Mouse (Mus musculus): ENCODE measurements around the gene Hist1h3e. TPM values are rescaled to one million over a fixed set of nuclear protein-coding genes. Genes with fewer than 3 reads are reported as not detected.

Hist1h3e gene
- polyA plus RNA-seq, 1 experiment from 2014 or later: 1.7 TPM

DNA sequence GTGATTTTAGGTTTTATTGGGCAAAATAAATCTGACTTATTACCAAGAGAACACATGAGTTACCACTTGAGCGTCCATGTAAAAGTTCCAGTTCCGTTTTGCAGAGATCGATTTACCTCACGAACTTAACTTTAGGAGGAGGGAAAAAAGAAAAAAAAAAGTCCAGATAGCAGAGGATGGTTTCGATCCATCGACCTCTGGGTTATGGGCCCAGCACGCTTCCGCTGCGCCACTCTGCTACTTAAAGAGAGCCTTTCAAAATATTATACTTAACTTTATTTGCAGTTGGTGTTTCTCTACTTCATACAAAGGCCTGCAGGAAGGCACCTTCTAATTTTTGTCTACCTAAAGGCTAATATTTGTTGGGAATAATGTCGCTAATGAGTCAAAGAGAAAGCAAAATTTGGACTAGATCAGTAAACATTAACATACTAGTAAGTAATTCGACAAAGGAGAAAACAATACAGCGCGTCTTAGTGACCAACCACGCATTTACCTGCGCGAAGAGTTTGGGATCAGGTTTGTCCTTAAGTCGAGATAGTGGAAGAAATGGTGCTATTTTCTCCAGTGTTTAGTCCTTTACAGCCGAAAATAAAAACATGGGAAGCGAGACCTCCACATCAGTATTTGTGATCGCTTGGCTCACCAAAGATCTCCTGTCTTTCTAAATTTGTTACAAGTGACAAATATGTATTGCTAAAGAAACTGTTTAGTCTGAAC, 31.8 kb downstream of the Hist1h3e start:
- DNase-seq (ENCODE audit: low spot score): peak; percentile 83
- no peaks in the 10 kb centered on the region for H3K36me3 ChIP-seq (ENCODE audit: insufficient read depth, low read length)
- no peaks in the 10 kb centered on the region for H3K27me3 ChIP-seq (replicated peaks; ENCODE audit: insufficient read depth, low read length)
- peak overlapping the region; percentile 77 for H3K9ac ChIP-seq (replicated peaks; ENCODE audit: low read depth)
- ATAC-seq: peak; percentile 37
- under 1% methylated on average over 20 of the region's 20 CpGs for whole genome bisulfite sequencing
- peak overlapping the region; percentile 97 for H3K27ac ChIP-seq (ENCODE audit: low read length)
- no peaks in the 10 kb centered on the region for H3K9me3 ChIP-seq (ENCODE audit: low read length)
- H3K4me1 ChIP-seq (ENCODE audit: insufficient read depth, low read depth, low read length): peaks cover 16% of the 10 kb centered on the region; the same call in 1 of the 2 replicates
- H3K4me3 ChIP-seq (ENCODE audit: low read depth, low read length): peak overlapping the region; percentile 55
- TF ChIP-seq CTCF (IDR thresholded peaks at IDR 0.05): no peak
- TF ChIP-seq EP300 (IDR thresholded peaks at IDR 0.05): peak; percentile 48
- H3K4me2 ChIP-seq (replicated peaks; ENCODE audit: low read depth, low read length): peak overlapping the region; percentile 64

DNA sequence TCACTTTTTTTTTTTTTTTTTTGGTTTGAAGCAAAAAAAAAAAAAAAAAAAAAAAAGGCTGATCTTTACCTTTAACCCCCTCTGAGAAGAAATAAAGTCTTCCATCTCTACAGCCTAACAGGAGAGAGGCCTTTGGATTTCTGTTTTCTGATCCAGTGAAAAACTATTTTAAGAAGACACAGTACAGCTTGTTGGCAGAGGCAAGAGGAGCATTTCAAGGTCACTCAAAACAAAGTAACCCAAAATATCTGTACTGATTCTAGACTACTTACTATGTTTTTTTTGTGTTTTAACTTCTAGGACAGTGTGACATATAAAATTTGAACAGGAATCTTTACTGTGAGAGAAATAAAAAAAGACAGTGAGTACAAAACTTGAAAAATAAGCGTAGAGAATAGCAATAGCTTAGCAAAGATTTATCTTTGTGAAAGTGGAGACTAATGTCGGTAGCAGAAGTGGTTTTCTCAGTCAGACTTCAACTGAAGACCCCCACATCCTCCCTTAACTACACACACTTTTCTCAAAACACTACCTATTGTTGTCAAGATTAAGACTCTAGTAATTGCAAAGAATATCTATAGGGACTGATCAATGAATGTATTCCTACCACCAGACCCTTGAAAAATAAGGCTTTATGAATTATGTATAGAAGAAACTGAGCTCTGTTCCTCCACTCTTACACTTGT, 32.5 kb downstream of the Hist1h3e start:
- 19% methylated on average over 2 of the region's 2 CpGs for WGBS
- no peak for ATAC-seq

DNA sequence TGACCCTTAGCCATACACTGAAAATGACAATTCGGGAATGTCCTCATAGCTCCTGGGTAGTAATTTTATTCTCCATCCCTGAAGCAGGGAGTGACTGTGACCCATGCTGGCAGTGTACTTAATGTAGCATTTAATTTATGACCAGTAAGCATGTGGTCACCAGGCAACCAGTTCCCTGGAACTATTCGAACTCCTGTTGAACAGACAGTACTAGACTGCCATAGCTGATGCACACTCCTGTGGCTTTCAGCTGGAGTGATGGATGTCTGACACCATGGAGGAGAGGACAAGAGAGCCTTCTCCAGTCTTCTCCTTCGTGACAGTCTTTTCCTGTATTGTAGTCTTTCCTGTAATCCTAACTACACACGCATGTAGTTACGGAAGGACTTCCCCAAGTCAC, 33.2 kb downstream of the Hist1h3e start:
- Histone ChIP-seq H3K9me3 (ENCODE audit: low read length) (no peaks in the 10 kb centered on the region), H3K4me1 (ENCODE audit: insufficient read depth, low read depth, low read length) (peaks cover 10% of the 10 kb centered on the region; the same call in 1 of the 2 replicates), H3K36me3 (ENCODE audit: insufficient read depth, low read length) (no peaks in the 10 kb centered on the region), H3K4me3 (ENCODE audit: low read depth, low read length) (no peak overlapping the region), H3K27me3 (replicated peaks; ENCODE audit: insufficient read depth, low read length) (no peaks in the 10 kb centered on the region), H3K9ac (replicated peaks; ENCODE audit: low read depth) (no peak overlapping the region), H3K4me2 (replicated peaks; ENCODE audit: low read depth, low read length) (no peak overlapping the region), H3K27ac (ENCODE audit: low read length) (no peak overlapping the region)
- TF ChIP-seq CTCF (IDR thresholded peaks at IDR 0.05) (no peak), EP300 (IDR thresholded peaks at IDR 0.05) (no peak)
- no peak for DNase-seq (ENCODE audit: low spot score)
- WGBS: 72% methylated on average over 5 of the region's 5 CpGs
- no peak for ATAC-seq

More for the DNA sequence above, 32.5 kb downstream of the Hist1h3e start:
- Histone ChIP-seq H3K9ac (replicated peaks; ENCODE audit: low read depth) (peak overlapping the region; percentile 77), H3K27me3 (replicated peaks; ENCODE audit: insufficient read depth, low read length) (no peaks in the 10 kb centered on the region), H3K36me3 (ENCODE audit: insufficient read depth, low read length) (no peaks in the 10 kb centered on the region), H3K4me2 (replicated peaks; ENCODE audit: low read depth, low read length) (peak overlapping the region; percentile 64), H3K4me3 (ENCODE audit: low read depth, low read length) (peak overlapping the region; percentile 55), H3K27ac (ENCODE audit: low read length) (peak overlapping the region; percentile 97; the same call in 1 of the 2 replicates), H3K4me1 (ENCODE audit: insufficient read depth, low read depth, low read length) (peaks cover 14% of the 10 kb centered on the region; the same call in 1 of the 2 replicates), H3K9me3 (ENCODE audit: low read length) (no peaks in the 10 kb centered on the region)
- TF ChIP-seq EP300 (IDR thresholded peaks at IDR 0.05): no peak
- no peak for TF ChIP-seq CTCF (IDR thresholded peaks at IDR 0.05)
- DNase-seq (ENCODE audit: low spot score): no peak

DNA sequence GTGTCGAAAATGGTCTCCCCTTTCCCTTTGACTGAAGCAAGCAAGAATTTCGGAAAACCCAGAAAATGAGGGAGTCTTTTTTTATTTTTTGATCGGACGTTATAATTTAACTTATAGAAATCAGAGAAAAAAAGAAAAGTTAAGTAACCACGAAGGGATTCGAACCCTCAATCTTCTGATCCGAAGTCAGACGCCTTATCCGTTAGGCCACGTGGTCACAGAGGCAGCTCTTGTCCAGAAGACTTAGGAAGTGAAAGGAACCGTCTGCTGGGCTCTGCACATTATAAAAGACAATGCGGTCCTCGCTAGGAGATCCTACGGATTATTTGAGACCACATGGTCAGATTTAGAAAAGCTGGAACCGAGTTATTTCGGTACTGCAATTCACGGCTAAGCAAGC, 35.9 kb downstream of the Hist1h3e start:
- no peaks in the 10 kb centered on the region for H3K9me3 ChIP-seq (ENCODE audit: low read length)
- H3K4me3 ChIP-seq (ENCODE audit: low read depth, low read length): peak overlapping the region; percentile 28
- WGBS: under 1% methylated on average over 17 of the region's 17 CpGs
- ATAC-seq (peak; percentile 41), DNase-seq (ENCODE audit: low spot score) (peak; percentile 94)
- H3K4me1 ChIP-seq (ENCODE audit: insufficient read depth, low read depth, low read length): no peaks in the 10 kb centered on the region
- TF ChIP-seq EP300 (IDR thresholded peaks at IDR 0.05) (peak; percentile 29; the same call in 1 of the 2 replicates), CTCF (IDR thresholded peaks at IDR 0.05) (no peak)
- H3K27ac ChIP-seq (ENCODE audit: low read length): no peak overlapping the region
- no peaks in the 10 kb centered on the region for H3K27me3 ChIP-seq (replicated peaks; ENCODE audit: insufficient read depth, low read length)
- H3K4me2 ChIP-seq (replicated peaks; ENCODE audit: low read depth, low read length): peak overlapping the region; percentile 53
- H3K36me3 ChIP-seq (ENCODE audit: insufficient read depth, low read length): no peaks in the 10 kb centered on the region
- H3K9ac ChIP-seq (replicated peaks; ENCODE audit: low read depth): no peak overlapping the region

DNA sequence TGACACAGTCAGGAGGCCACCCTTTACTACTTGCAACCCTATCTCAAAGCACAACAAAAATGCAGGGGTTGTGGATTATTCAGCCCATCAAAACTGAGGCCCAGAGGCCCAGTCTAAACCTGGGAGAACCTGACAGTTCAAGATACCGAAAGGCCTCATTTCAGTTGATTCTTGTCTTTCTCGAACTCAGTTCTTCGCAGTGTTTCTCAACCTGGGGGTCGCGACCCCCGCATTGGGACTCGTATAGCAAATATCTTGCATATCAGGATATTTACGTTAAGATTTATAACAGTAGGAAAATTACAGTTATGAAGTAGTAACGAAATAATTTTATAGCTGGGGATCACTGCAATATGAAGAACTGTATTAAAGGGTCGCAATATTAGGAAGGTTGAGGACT, 36.3 kb downstream of the Hist1h3e start:
- no peak for ATAC-seq
- peak overlapping the region; percentile 53 for H3K4me2 ChIP-seq (replicated peaks; ENCODE audit: low read depth, low read length)
- no peaks in the 10 kb centered on the region for H3K4me1 ChIP-seq (ENCODE audit: insufficient read depth, low read depth, low read length)
- H3K4me3 ChIP-seq (ENCODE audit: low read depth, low read length): peak overlapping the region; percentile 28
- H3K36me3 ChIP-seq (ENCODE audit: insufficient read depth, low read length): no peaks in the 10 kb centered on the region
- no peak for TF ChIP-seq EP300 (IDR thresholded peaks at IDR 0.05)
- no peak for TF ChIP-seq CTCF (IDR thresholded peaks at IDR 0.05)
- H3K27me3 ChIP-seq (replicated peaks; ENCODE audit: insufficient read depth, low read length): no peaks in the 10 kb centered on the region
- no peaks in the 10 kb centered on the region for H3K9me3 ChIP-seq (ENCODE audit: low read length)
- no peak overlapping the region for H3K9ac ChIP-seq (replicated peaks; ENCODE audit: low read depth)
- 4% methylated on average over 10 of the region's 10 CpGs for WGBS
- DNase-seq (ENCODE audit: low spot score): no peak
- H3K27ac ChIP-seq (ENCODE audit: low read length): no peak overlapping the region

DNA sequence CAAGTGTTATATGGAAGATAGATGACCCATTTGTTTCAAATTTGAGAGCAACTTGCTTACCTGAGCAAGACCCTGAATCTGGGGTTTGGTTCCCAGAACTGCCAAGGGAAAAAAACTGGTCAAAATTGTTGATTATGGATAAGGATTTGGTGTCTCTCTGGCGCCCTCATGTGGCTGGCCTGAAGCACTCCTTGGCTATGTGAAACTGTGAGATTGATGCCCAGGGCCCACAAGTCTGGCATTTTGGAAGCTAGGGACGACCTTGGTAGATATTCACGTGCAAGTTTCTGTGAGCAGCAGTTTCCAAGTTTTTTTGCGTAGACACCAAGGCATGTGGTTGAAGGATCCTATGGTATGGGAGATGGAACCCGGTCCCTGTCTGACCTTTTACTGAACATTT, 37.5 kb downstream of the Hist1h3e start:
- no peak overlapping the region for H3K9ac ChIP-seq (replicated peaks; ENCODE audit: low read depth)
- no peak overlapping the region for H3K27ac ChIP-seq (ENCODE audit: low read length)
- no peaks in the 10 kb centered on the region for H3K36me3 ChIP-seq (ENCODE audit: insufficient read depth, low read length)
- H3K4me2 ChIP-seq (replicated peaks; ENCODE audit: low read depth, low read length): no peak overlapping the region
- no peak overlapping the region for H3K4me3 ChIP-seq (ENCODE audit: low read depth, low read length)
- ATAC-seq (peak; percentile 27; the same call in 1 of the 2 replicates), DNase-seq (ENCODE audit: low spot score) (peak; percentile 86)
- H3K27me3 ChIP-seq (replicated peaks; ENCODE audit: insufficient read depth, low read length): no peaks in the 10 kb centered on the region
- no peaks in the 10 kb centered on the region for H3K9me3 ChIP-seq (ENCODE audit: low read length)
- peak; percentile 92 for TF ChIP-seq CTCF (IDR thresholded peaks at IDR 0.05)
- TF ChIP-seq EP300 (IDR thresholded peaks at IDR 0.05): no peak
- H3K4me1 ChIP-seq (ENCODE audit: insufficient read depth, low read depth, low read length): no peaks in the 10 kb centered on the region
- 11% methylated on average over 5 of the region's 5 CpGs for WGBS

Data from lung, postnatal 0 days (tissue).